Mouse (Mus musculus) bone marrow macrophage, adult 2 months (primary cell): ENCODE data around the gene Olfr96.

Experiments used
- CTCF ChIP-seq: IDR thresholded peaks from 2 replicates; pipeline ENCODE4 v1.5.1; 2012; ENCODE audit warnings: low read depth, mild to moderate bottlenecking, low read length, moderate library complexity
- POLR2A ChIP-seq: IDR thresholded peaks from 2 replicates; pipeline ENCODE4 v1.6.1; 2012; ENCODE audit warnings: mild to moderate bottlenecking, low read depth, low read length, borderline replicate concordance

DNA sequence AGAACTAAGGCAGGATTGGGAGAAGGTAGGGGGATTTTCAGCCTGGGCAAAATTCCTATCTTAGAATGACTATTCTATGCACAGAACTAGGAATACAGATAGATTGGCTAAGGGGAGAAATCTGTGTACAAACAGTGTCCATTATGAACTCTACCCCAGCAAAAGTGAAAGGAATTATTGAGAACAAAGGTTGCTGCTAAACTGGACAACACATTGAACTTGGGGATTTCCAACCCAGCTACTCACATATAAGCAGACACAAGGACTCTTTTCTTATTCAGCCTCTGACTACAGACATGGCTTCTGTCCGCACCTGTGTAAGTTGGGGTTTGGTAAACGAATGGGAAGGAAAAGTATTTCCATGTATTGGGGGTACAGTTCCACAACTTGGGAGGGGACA is 26.3 kb upstream of the Olfr96 start, which contains the start of gene Ubd:
- TF ChIP-seq CTCF, result no peak
- no peak for TF ChIP-seq POLR2A
